Mouse (Mus musculus) embryonic facial prominence, embryonic 14.5 days (tissue): ENCODE data around the gene Eif4h. TPM values are rescaled to one million over a fixed set of nuclear protein-coding genes. Genes with fewer than 3 reads are reported as not detected.

Experiments
- ATAC-seq: fragments of 200-750 bp; cut with Nextera tagmentation; 2 replicates; pipeline ENCODE4 v1.8.0; 2017; ENCODE audit warnings: low read depth, moderate number of reproducible peaks, moderate TSS enrichment
- DNase-seq: peaks from one replicate; pipeline ENCODE4 v3.0.0-alpha.2; 2015; ENCODE audit warnings: low spot score
- H3K27ac ChIP-seq: fragments of 300-500 bp; sonication (generic); replicated peaks from 2 replicates; pipeline ENCODE4 v1.5.1; 2014; ENCODE audit warnings: low read depth, mild to moderate bottlenecking, low read length, moderate library complexity
- H3K27me3 ChIP-seq: fragments of 300-500 bp; sonication (generic); replicated peaks from 2 replicates; pipeline ENCODE4 v1.6.1; 2014; ENCODE audit warnings: low read length; ENCODE audit not compliant: control insufficient read depth, insufficient read depth
- H3K36me3 ChIP-seq: fragments of 300-500 bp; sonication (generic); 2 replicates; pipeline ENCODE4 v1.6.1; 2014; ENCODE audit warnings: low read length, mixed read lengths; ENCODE audit not compliant: control insufficient read depth, insufficient read depth
- H3K4me1 ChIP-seq: fragments of 300-500 bp; sonication (generic); 2 replicates; pipeline ENCODE4 v1.6.1; 2014; ENCODE audit warnings: antibody characterized with exemption, low read length; ENCODE audit not compliant: control insufficient read depth, insufficient read depth
- H3K4me2 ChIP-seq: fragments of 300-500 bp; sonication (generic); 2 replicates; pipeline ENCODE4 v1.6.1; 2014; ENCODE audit warnings: low read depth, mild to moderate bottlenecking, low read length, moderate library complexity, mixed read lengths
- H3K4me3 ChIP-seq: fragments of 300-500 bp; sonication (generic); 2 replicates; pipeline ENCODE4 v1.5.1; 2014; ENCODE audit warnings: low read depth, mild to moderate bottlenecking, low read length
- H3K9ac ChIP-seq: fragments of 300-500 bp; sonication (generic); 2 replicates; pipeline ENCODE4 v1.6.1; 2014; ENCODE audit warnings: low read depth, mild to moderate bottlenecking, low read length, moderate library complexity, mixed read lengths
- H3K9me3 ChIP-seq: fragments of 300-500 bp; sonication (generic); 2 replicates; pipeline ENCODE4 v1.6.1; 2016; ENCODE audit warnings: low read length; ENCODE audit not compliant: control insufficient read depth
- WGBS: fragments of 180-500 bp; shearing (Covaris S2); extraction: QIAGEN DNeasy Blood & Tissue Kit; methylation state at CpG from one replicate; pipeline ENCODE4 v1.1.7; 2014; 5-methylcytosine and 5-hydroxymethylcytosine counted together
- polyA plus RNA-seq: library from polyadenylated mRNA; unstranded; fragments of >200 nt; fragmentation: Nextera tagmentation; extraction: Ambion mirVana; gene quantifications from 2 replicates; pipeline ENCODE4 v1.2.1, GENCODE M21; 2014

Gene Eif4h
- polyA plus RNA-seq, 1 experiment from 2014 or later, result 365 TPM

GRCm38 (mm10) chr5:134621099-134621640 lies 18.1 kb downstream of the Eif4h start:
- Histone ChIP-seq H3K27ac (no peak overlapping the region), H3K27me3 (no peaks in the 10 kb centered on the region), H3K4me1 (no peaks in the 10 kb centered on the region), H3K4me2 (no peak overlapping the region), H3K4me3 (no peak overlapping the region), H3K9ac (no peak overlapping the region), H3K36me3 (peaks cover 97% of the 10 kb centered on the region), H3K9me3 (no peaks in the 10 kb centered on the region)
- 91% methylated on average over 16 of the region's 16 CpGs for WGBS
- no peak for DNase-seq
- ATAC-seq, result no peak

- H3K9ac ChIP-seq, result no peak overlapping the region
- no peaks in the 10 kb centered on the region for H3K27me3 ChIP-seq
- no peak overlapping the region for H3K4me2 ChIP-seq
- H3K4me3 ChIP-seq, result no peak overlapping the region
- no peaks in the 10 kb centered on the region for H3K4me1 ChIP-seq
- no peak for DNase-seq
- peak; percentile 12; the same call in 1 of the 2 replicates for ATAC-seq
- no peaks in the 10 kb centered on the region for H3K9me3 ChIP-seq
- no peak overlapping the region for H3K27ac ChIP-seq
- H3K36me3 ChIP-seq, result peaks cover 90% of the 10 kb centered on the region
- WGBS, result 96% methylated on average over 9 of the region's 9 CpGs
Observed at GRCm38 (mm10) chr5:134620457-134620856, 18.8 kb downstream of the Eif4h start.

GRCm38 (mm10) chr5:134617071-134617470 lies 22.2 kb downstream of the Eif4h start:
- H3K9me3 ChIP-seq, result no peaks in the 10 kb centered on the region
- ATAC-seq (no peak), DNase-seq (no peak)
- WGBS, result 57% methylated on average over 3 of the region's 3 CpGs
- no peak overlapping the region for H3K9ac ChIP-seq
- H3K4me3 ChIP-seq, result no peak overlapping the region
- H3K4me1 ChIP-seq, result no peaks in the 10 kb centered on the region
- H3K27me3 ChIP-seq, result no peaks in the 10 kb centered on the region
- H3K27ac ChIP-seq, result no peak overlapping the region
- H3K36me3 ChIP-seq, result peaks cover 62% of the 10 kb centered on the region
- no peak overlapping the region for H3K4me2 ChIP-seq

- Histone ChIP-seq H3K36me3 (peaks cover 49% of the 10 kb centered on the region), H3K27ac (no peak overlapping the region), H3K9ac (no peak overlapping the region), H3K9me3 (no peaks in the 10 kb centered on the region), H3K4me3 (no peak overlapping the region), H3K4me1 (no peaks in the 10 kb centered on the region), H3K4me2 (no peak overlapping the region), H3K27me3 (no peaks in the 10 kb centered on the region)
- 70% methylated on average over 4 of the region's 4 CpGs for whole genome bisulfite sequencing
- DNase-seq (no peak), ATAC-seq (no peak)
Observed at GRCm38 (mm10) chr5:134615780-134616179, 23.5 kb downstream of the Eif4h start.

GRCm38 (mm10) chr5:134615380-134615779 lies 23.9 kb downstream of the Eif4h start:
- ATAC-seq (no peak), DNase-seq (no peak)
- Histone ChIP-seq H3K27me3 (no peaks in the 10 kb centered on the region), H3K9me3 (no peaks in the 10 kb centered on the region), H3K9ac (no peak overlapping the region), H3K4me2 (no peak overlapping the region), H3K4me3 (no peak overlapping the region), H3K36me3 (peaks cover 45% of the 10 kb centered on the region), H3K27ac (no peak overlapping the region), H3K4me1 (no peaks in the 10 kb centered on the region)
- WGBS, result 80% methylated on average over 8 of the region's 8 CpGs

GRCm38 (mm10) chr5:134614802-134615201 lies 24.5 kb downstream of the Eif4h start, which contains the start of gene Lat2:
Gene Lat2, minus strand, starts transcription at chr5:134615025.
- H3K27ac ChIP-seq, result no peak within 1 kb of the TSS

GRCm38 (mm10) chr5:134614296-134614695 lies 25.0 kb downstream of the Eif4h start:
- H3K9ac ChIP-seq, result no peak overlapping the region
- DNase-seq (no peak), ATAC-seq (no peak)
- WGBS, result 87% methylated on average over 8 of the region's 8 CpGs
- H3K27me3 ChIP-seq, result no peaks in the 10 kb centered on the region
- H3K4me2 ChIP-seq, result no peak overlapping the region
- H3K4me3 ChIP-seq, result no peak overlapping the region
- no peaks in the 10 kb centered on the region for H3K4me1 ChIP-seq
- peaks cover 34% of the 10 kb centered on the region for H3K36me3 ChIP-seq
- no peak overlapping the region for H3K27ac ChIP-seq
- no peaks in the 10 kb centered on the region for H3K9me3 ChIP-seq

More at GRCm38 (mm10) chr5:134614802-134615201, 24.5 kb downstream of the Eif4h start, which contains the start of gene Lat2:
- H3K4me1 ChIP-seq, result no peaks in the 10 kb centered on the region
- no peak for DNase-seq
- no peaks in the 10 kb centered on the region for H3K9me3 ChIP-seq
- H3K9ac ChIP-seq, result no peak within 1 kb of the TSS
- 82% methylated on average over 7 of the region's 7 CpGs for WGBS
- no peaks in the 10 kb centered on the region for H3K27me3 ChIP-seq
- H3K4me3 ChIP-seq, result no peak within 1 kb of the TSS
- no peak for ATAC-seq
- peaks cover 39% of the 10 kb centered on the region for H3K36me3 ChIP-seq
- H3K4me2 ChIP-seq, result no peak within 1 kb of the TSS

- Histone ChIP-seq H3K9ac (no peak overlapping the region), H3K4me3 (no peak overlapping the region), H3K4me2 (no peak overlapping the region), H3K36me3 (peaks cover 28% of the 10 kb centered on the region), H3K27me3 (no peaks in the 10 kb centered on the region), H3K27ac (no peak overlapping the region), H3K4me1 (no peaks in the 10 kb centered on the region), H3K9me3 (no peaks in the 10 kb centered on the region)
- DNase-seq (no peak), ATAC-seq (no peak)
- 81% methylated on average over 9 of the region's 9 CpGs for WGBS
Observed at GRCm38 (mm10) chr5:134613727-134614126, 25.6 kb downstream of the Eif4h start.

GRCm38 (mm10) chr5:134611810-134612521 lies 27.3 kb downstream of the Eif4h start:
- WGBS, result 63% methylated on average over 8 of the region's 8 CpGs
- ATAC-seq (no peak), DNase-seq (no peak)
- H3K9me3 ChIP-seq, result no peaks in the 10 kb centered on the region
- no peaks in the 10 kb centered on the region for H3K27me3 ChIP-seq
- no peaks in the 10 kb centered on the region for H3K4me1 ChIP-seq
- H3K4me3 ChIP-seq, result no peak overlapping the region
- no peak overlapping the region for H3K4me2 ChIP-seq
- H3K9ac ChIP-seq, result no peak overlapping the region
- H3K36me3 ChIP-seq, result peaks cover 11% of the 10 kb centered on the region; the same call in 1 of the 2 replicates
- no peak overlapping the region for H3K27ac ChIP-seq
